Mouse (Mus musculus) spleen, postnatal 0 days (tissue): Measurements from ENCODE around the gene Zfp777. TPM values are rescaled to one million over a fixed set of nuclear protein-coding genes. Genes with fewer than 3 reads are reported as not detected.

Source experiments
- polyA plus RNA-seq: library from polyadenylated mRNA; unstranded; fragments of >200 nt; fragmentation: Nextera tagmentation; extraction: Ambion mirVana; gene quantifications from 2 replicates; pipeline ENCODE4 v1.2.1, GENCODE M21; 2015

Zfp777 gene
- 3.5 and 3.8 TPM in 2 replicates for polyA plus RNA-seq

GRCm38 (mm10) chr6:48048426-48049272, at the start of gene Zfp777:
Gene Zfp777 (minus strand): TSS chr6:48048911.

DNA sequence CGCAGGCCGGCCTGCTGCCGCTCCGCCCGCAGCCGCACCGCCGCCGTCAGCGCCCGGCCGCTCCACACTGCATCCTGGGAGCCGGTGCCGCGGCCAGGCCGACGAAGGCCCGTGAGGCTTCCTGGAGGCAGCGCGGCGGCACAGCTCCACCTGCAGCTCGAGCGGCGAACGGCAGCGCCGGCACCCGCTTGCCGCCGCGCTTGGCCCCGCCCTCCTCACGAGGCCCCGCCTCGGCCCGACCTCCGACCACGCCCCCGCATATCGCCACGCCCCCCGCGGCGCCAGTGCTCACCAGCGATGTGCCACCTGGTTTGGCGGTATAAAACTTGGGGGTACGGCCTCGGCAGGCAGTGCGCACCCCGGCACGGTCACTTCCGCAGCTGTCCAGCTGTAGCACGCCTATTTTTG, 37.8 kb upstream of the Zfp777 start, which contains the start of gene Zfp746:
Gene Zfp746, minus strand, starts transcription at position 123 of the 408 bp plus-strand sequence.

Other genes starting within 250 kb of the Zfp777 start
- 41.3 and 49.8 TPM in 2 replicates for gene Pdia4, start 235.5 kb downstream of the Zfp777 start, polyA plus RNA-seq
- 0.73 and 0.96 TPM in 2 replicates for gene Zfp786, start 218.0 kb downstream of the Zfp777 start, polyA plus RNA-seq
- gene Zfp398, start 213.2 kb downstream of the Zfp777 start, polyA plus RNA-seq = 4.1 and 5.1 TPM in 2 replicates
- gene Zfp282, start 171.7 kb downstream of the Zfp777 start, polyA plus RNA-seq = 4.8 and 5.4 TPM in 2 replicates
- 8.3 and 9.8 TPM in 2 replicates for gene Zfp212, start 128.4 kb downstream of the Zfp777 start, polyA plus RNA-seq
- gene Zfp956, start 95.5 kb downstream of the Zfp777 start, polyA plus RNA-seq = 4.3 and 6.8 TPM in 2 replicates
- 7.3 and 8.9 TPM in 2 replicates for gene Zfp746, start 37.7 kb upstream of the Zfp777 start, polyA plus RNA-seq